Mouse (Mus musculus) liver, embryonic 12.5 days (tissue): Measurements from ENCODE around the gene Sptssb. TPM values are rescaled to one million over a fixed set of nuclear protein-coding genes. Genes with fewer than 3 reads are reported as not detected.

Experiments used
- ATAC-seq: fragments of 200-750 bp; cut with Nextera tagmentation; 2 replicates; pipeline ENCODE4 v1.8.0; 2017; ENCODE audit warnings: moderate number of reproducible peaks, mild to moderate bottlenecking, moderate library complexity
- H3K27ac ChIP-seq: fragments of 300-500 bp; sonication (generic); 2 replicates; pipeline ENCODE4 v1.5.1; 2016; ENCODE audit warnings: mild to moderate bottlenecking
- H3K27me3 ChIP-seq: fragments of 300-500 bp; sonication (generic); replicated peaks from 2 replicates; pipeline ENCODE4 v1.6.1; 2016; ENCODE audit warnings: mild to moderate bottlenecking, moderate library complexity
- H3K36me3 ChIP-seq: fragments of 300-500 bp; sonication (generic); 2 replicates; pipeline ENCODE4 v1.6.1; 2016; ENCODE audit warnings: mild to moderate bottlenecking, moderate library complexity
- H3K4me1 ChIP-seq: fragments of 300-500 bp; sonication (generic); 2 replicates; pipeline ENCODE4 v1.6.1; 2016
- H3K4me2 ChIP-seq: fragments of 300-500 bp; sonication (generic); 2 replicates; pipeline ENCODE4 v1.6.1; 2016; ENCODE audit warnings: mild to moderate bottlenecking, moderate library complexity
- H3K4me3 ChIP-seq: fragments of 300-500 bp; sonication (generic); 2 replicates; pipeline ENCODE4 v1.5.1; 2016; ENCODE audit warnings: mild to moderate bottlenecking, moderate library complexity
- H3K9ac ChIP-seq: fragments of 300-500 bp; sonication (generic); 2 replicates; pipeline ENCODE4 v1.6.1; 2016; ENCODE audit warnings: mild to moderate bottlenecking, moderate library complexity
- H3K9me3 ChIP-seq: fragments of 300-500 bp; sonication (generic); replicated peaks from 2 replicates; pipeline ENCODE4 v1.6.1; 2016; ENCODE audit warnings: mild to moderate bottlenecking, moderate library complexity
- WGBS: fragments of 180-500 bp; shearing (Covaris S2); methylation state at CpG from one replicate; pipeline ENCODE4 v1.1.7; 2016; ENCODE audit not compliant: insufficient replicate concordance; 5-methylcytosine and 5-hydroxymethylcytosine counted together
- polyA plus RNA-seq: library from polyadenylated mRNA; unstranded; fragments of >200 nt; fragmentation: Nextera tagmentation; extraction: Ambion mirVana; gene quantifications from 2 replicates; pipeline ENCODE4 v1.2.1, GENCODE M21; 2016

Sptssb gene
- polyA plus RNA-seq, 1 experiment from 2014 or later: 1.2 TPM

GRCm38 (mm10) chr3:69792823-69793417 is 66.8 kb downstream of the Sptssb start:
- no peak for ATAC-seq
- Histone ChIP-seq H3K27ac (no peak overlapping the region), H3K4me1 (no peaks in the 10 kb centered on the region), H3K4me2 (no peak overlapping the region), H3K36me3 (no peaks in the 10 kb centered on the region), H3K9ac (no peak overlapping the region), H3K27me3 (no peaks in the 10 kb centered on the region), H3K4me3 (no peak overlapping the region), H3K9me3 (no peaks in the 10 kb centered on the region)
- 36% methylated on average over 3 of the region's 3 CpGs for WGBS

- H3K36me3 ChIP-seq: no peaks in the 10 kb centered on the region
- H3K4me3 ChIP-seq: no peak overlapping the region
- H3K27ac ChIP-seq: no peak overlapping the region
- WGBS: 63% methylated on average over 4 of the region's 4 CpGs
- no peaks in the 10 kb centered on the region for H3K4me1 ChIP-seq
- no peaks in the 10 kb centered on the region for H3K9me3 ChIP-seq
- H3K9ac ChIP-seq: no peak overlapping the region
- H3K4me2 ChIP-seq: no peak overlapping the region
- no peaks in the 10 kb centered on the region for H3K27me3 ChIP-seq
- ATAC-seq: no peak
Measured at GRCm38 (mm10) chr3:69779246-69779796, 80.4 kb downstream of the Sptssb start.

- H3K4me1 ChIP-seq: no peaks in the 10 kb centered on the region
- H3K4me2 ChIP-seq: no peak overlapping the region
- H3K9me3 ChIP-seq: no peaks in the 10 kb centered on the region
- H3K27ac ChIP-seq: no peak overlapping the region
- ATAC-seq: no peak
- H3K9ac ChIP-seq: no peak overlapping the region
- H3K36me3 ChIP-seq: no peaks in the 10 kb centered on the region
- 65% methylated on average over 4 of the region's 4 CpGs for WGBS
- no peaks in the 10 kb centered on the region for H3K27me3 ChIP-seq
- H3K4me3 ChIP-seq: no peak overlapping the region
Measured at GRCm38 (mm10) chr3:69773356-69773755, 86.4 kb downstream of the Sptssb start.

Other genes starting within 250 kb of the Sptssb start
- gene Nmd3, start 138.0 kb downstream of the Sptssb start, polyA plus RNA-seq: 121 TPM in 2 replicates
- gene Otol1, start 147.7 kb upstream of the Sptssb start, polyA plus RNA-seq: not detected in 2 replicates